Mouse (Mus musculus): ENCODE measurements around the gene Pip4k2a. TPM values are rescaled to one million over a fixed set of nuclear protein-coding genes. Genes with fewer than 3 reads are reported as not detected.

Pip4k2a gene
- polyA plus RNA-seq, 2 experiments, result 15.2 to 16.6 TPM

DNA sequence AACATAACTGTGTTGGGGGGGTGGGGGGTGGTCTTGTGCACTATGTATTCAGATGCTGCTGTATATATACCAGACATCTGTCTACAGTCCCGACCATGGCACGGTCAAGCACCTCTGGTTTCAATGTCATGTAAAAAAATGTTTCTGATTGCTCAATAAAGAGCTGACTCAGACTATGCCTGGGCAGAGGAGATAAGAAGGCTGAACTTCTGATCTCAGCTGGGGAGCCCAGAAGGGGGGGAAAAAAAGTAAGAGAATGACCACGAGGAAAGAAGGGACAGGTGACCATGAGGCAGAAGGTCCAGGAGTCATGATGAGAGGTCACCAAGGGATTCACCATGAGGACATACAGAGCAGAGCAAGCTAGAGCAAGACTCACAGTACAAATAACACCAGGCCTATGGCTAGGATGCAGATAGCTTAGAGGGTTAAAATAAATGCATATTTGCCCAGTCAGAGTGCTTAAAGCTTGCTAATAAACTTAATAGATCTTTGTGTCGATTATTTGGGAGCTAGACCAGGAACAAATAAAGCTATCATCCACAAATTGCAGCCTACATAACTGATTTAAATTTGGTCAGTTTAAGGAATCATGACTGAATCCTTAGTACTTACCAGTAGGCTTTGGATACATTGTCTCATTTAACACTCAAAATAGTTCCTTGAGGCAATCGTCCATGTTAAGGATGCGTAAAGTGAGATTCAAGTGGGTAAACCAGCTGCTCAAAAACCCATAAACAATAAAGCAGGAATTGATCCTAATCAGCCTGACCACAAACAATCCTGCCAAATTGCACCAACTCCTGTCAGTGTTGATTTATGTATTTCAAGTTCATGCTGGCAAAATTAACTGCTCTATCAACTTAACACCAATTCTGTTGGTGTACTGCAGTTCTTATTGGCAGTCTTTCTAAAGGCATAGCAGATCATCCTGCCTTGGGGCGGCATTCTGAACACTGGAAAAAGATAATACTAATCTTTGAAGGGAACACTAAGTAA is 5.1 kb downstream of the Pip4k2a start:
- Histone ChIP-seq H3K4me1 (replicated peaks; ENCODE audit: control insufficient read depth in 2 of 2, insufficient read depth in 2 of 2, low read length in 1 of 2) (peaks cover 34 to 36% of the 10 kb centered on the region in 2 experiments), H3K4me2 (ENCODE audit: low read depth) (peak overlapping the region; percentile 56), H3K9me3 (ENCODE audit: control insufficient read depth, low read length) (peaks cover 2% of the 10 kb centered on the region; the same call in 1 of the 2 replicates)

DNA sequence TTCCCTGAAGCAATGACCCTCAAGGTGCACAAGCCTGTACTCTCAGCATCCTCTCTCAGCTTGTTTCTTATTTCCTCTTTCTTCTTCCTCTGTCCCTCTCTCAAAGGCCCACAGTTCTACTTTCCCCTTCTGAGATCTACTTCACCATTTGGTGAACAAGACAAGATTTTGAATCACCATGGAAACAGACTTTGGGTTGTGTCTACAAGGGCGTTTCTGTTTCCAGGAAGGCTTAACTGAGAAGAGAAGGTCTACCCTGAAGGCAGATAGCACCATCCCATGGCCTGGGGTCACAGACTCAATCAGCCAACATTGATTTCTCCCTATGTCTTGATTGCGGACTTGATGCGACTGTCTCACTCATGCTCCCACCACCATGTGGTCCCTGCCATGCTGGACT is 9.0 kb downstream of the Pip4k2a start:
- Histone ChIP-seq H3K9me3 (ENCODE audit: control insufficient read depth, low read length) (peaks cover 2% of the 10 kb centered on the region; the same call in 1 of the 2 replicates), H3K4me3 (ENCODE audit: insufficient read depth in 1 of 2, low read depth in 2 of 2, low read length in 2 of 2) (no peak overlapping the region), H3K27me3 (ENCODE audit: control insufficient read depth, insufficient read depth, low read length) (no peaks in the 10 kb centered on the region), H3K4me2 (ENCODE audit: low read depth) (no peak overlapping the region), H3K27ac (no peak overlapping the region), H3K9ac (replicated peaks) (no peak overlapping the region), H3K4me1 (replicated peaks; ENCODE audit: control insufficient read depth in 2 of 2, insufficient read depth in 2 of 2, low read length in 1 of 2) (peaks cover 26% of the 10 kb centered on the region in 2 experiments), H3K36me3 (replicated peaks; ENCODE audit: control insufficient read depth, insufficient read depth, low read depth) (no peaks in the 10 kb centered on the region)
- DNase-seq (ENCODE audit: low read depth in 3 of 3, low spot score in 3 of 3), result no peak
- no peak for TF ChIP-seq CTCF (IDR thresholded peaks at IDR 0.05; ENCODE audit: low read depth)
- no peak for TF ChIP-seq EP300 (IDR thresholded peaks at IDR 0.05; ENCODE audit: low read depth)
- 60% methylated on average over 3 of the region's 3 CpGs for WGBS (ENCODE audit: insufficient replicate concordance)
- no peak for ATAC-seq (ENCODE audit: insufficient read depth)

More for the DNA sequence above, 5.1 kb downstream of the Pip4k2a start:
- TF ChIP-seq EP300 (IDR thresholded peaks at IDR 0.05; ENCODE audit: low read depth) (peak; percentile 92), CTCF (IDR thresholded peaks at IDR 0.05; ENCODE audit: low read depth) (no peak)
- Histone ChIP-seq H3K27ac (peak overlapping the region; percentile 78), H3K4me3 (ENCODE audit: insufficient read depth in 1 of 2, low read depth in 2 of 2, low read length in 2 of 2) (peak overlapping the region in 1 of 2 experiments; percentile 21; a peak in 3 of 4 replicates), H3K36me3 (replicated peaks; ENCODE audit: control insufficient read depth, insufficient read depth, low read depth) (no peaks in the 10 kb centered on the region), H3K9ac (replicated peaks) (peak overlapping the region; percentile 34; the same call in 1 of the 2 replicates), H3K27me3 (ENCODE audit: control insufficient read depth, insufficient read depth, low read length) (no peaks in the 10 kb centered on the region)
- 19% methylated on average over 7 of the region's 7 CpGs for WGBS (ENCODE audit: insufficient replicate concordance)
- ATAC-seq (ENCODE audit: insufficient read depth) (peak; percentile 82), DNase-seq (ENCODE audit: low read depth in 3 of 3, low spot score in 3 of 3) (peak; percentile 70 to 75 (median 72))

DNA sequence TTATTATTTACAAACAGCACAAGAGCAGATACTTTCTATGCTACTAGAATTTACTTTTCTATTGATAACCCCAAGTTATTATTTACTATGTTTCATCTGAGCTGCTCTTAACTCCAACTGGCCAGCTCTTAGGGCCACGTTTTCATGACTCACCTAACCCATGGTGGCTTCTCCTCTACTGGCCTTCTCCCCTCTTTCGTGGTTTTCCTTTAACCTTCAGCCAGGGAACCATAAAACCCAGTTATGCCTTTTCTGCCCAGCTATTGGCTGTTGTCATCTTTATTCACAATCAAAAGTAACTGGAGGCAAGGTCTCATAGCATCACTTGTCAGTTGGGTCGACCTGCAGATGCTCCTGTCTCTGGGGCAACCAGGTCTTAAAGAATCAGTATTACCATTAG is 12.4 kb downstream of the Pip4k2a start:
- H3K4me3 ChIP-seq (ENCODE audit: insufficient read depth in 1 of 2, low read depth in 2 of 2, low read length in 2 of 2), result no peak overlapping the region
- 42% methylated on average over 3 of the region's 3 CpGs for WGBS (ENCODE audit: insufficient replicate concordance)
- H3K36me3 ChIP-seq (replicated peaks; ENCODE audit: control insufficient read depth, insufficient read depth, low read depth), result no peaks in the 10 kb centered on the region
- H3K9me3 ChIP-seq (ENCODE audit: control insufficient read depth, low read length), result no peaks in the 10 kb centered on the region
- H3K27ac ChIP-seq, result no peak overlapping the region
- H3K9ac ChIP-seq (replicated peaks), result no peak overlapping the region
- DNase-seq (ENCODE audit: low read depth in 3 of 3, low spot score in 3 of 3), result no peak
- no peak for ATAC-seq (ENCODE audit: insufficient read depth)
- no peaks in the 10 kb centered on the region for H3K27me3 ChIP-seq (ENCODE audit: control insufficient read depth, insufficient read depth, low read length)
- TF ChIP-seq EP300 (IDR thresholded peaks at IDR 0.05; ENCODE audit: low read depth) (no peak), CTCF (IDR thresholded peaks at IDR 0.05; ENCODE audit: low read depth) (no peak)
- peaks cover 2 to 11% of the 10 kb centered on the region in 2 experiments for H3K4me1 ChIP-seq (replicated peaks; ENCODE audit: control insufficient read depth in 2 of 2, insufficient read depth in 2 of 2, low read length in 1 of 2)
- no peak overlapping the region for H3K4me2 ChIP-seq (ENCODE audit: low read depth)

DNA sequence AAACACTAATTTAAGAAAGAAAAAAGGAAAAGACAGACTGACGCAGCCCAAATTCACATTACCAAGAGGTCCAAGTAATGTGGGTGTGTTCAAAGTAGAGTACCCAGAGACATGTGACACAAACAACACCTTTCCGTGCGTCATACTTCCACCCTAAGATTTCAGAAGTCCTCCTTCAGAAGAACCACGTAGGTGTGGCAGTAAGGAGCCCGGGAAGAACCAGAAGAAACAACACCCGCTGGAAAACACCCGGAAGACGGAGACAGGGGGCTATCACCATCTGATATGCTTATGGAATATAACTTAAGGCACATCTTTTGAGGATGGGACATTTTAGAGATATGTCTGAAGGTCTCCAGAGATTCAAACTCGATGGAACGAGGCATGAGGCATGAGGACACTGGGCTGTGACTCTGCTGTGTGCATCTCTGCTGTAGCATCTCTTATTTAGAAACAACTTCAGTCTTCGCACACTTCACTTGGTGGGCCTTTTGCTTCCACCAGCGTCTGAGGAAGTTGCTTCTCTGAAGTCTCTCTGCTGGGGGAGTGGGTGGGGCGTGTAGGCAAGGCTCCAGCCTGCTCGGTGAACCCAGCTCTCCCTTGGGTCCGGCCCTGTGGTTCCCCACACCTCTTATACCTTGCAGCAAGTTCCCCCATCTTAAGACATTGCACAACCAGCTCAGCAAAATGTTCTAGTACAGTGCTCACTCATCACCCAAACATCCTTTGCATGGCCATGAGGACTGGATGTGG is 13.7 kb downstream of the Pip4k2a start:
- Histone ChIP-seq H3K4me1 (replicated peaks; ENCODE audit: control insufficient read depth in 2 of 2, insufficient read depth in 2 of 2, low read length in 1 of 2) (peaks cover 2 to 11% of the 10 kb centered on the region in 2 experiments), H3K4me2 (ENCODE audit: low read depth) (no peak overlapping the region), H3K9me3 (ENCODE audit: control insufficient read depth, low read length) (no peaks in the 10 kb centered on the region), H3K27me3 (ENCODE audit: control insufficient read depth, insufficient read depth, low read length) (no peaks in the 10 kb centered on the region), H3K9ac (replicated peaks) (no peak overlapping the region), H3K27ac (no peak overlapping the region), H3K4me3 (ENCODE audit: insufficient read depth in 1 of 2, low read depth in 2 of 2, low read length in 2 of 2) (no peak overlapping the region), H3K36me3 (replicated peaks; ENCODE audit: control insufficient read depth, insufficient read depth, low read depth) (no peaks in the 10 kb centered on the region)
- TF ChIP-seq CTCF (IDR thresholded peaks at IDR 0.05; ENCODE audit: low read depth) (no peak), EP300 (IDR thresholded peaks at IDR 0.05; ENCODE audit: low read depth) (no peak)
- WGBS (ENCODE audit: insufficient replicate concordance), result 77% methylated on average over 15 of the region's 15 CpGs
- DNase-seq (ENCODE audit: low read depth in 3 of 3, low spot score in 3 of 3) (no peak), ATAC-seq (ENCODE audit: insufficient read depth) (no peak)

DNA sequence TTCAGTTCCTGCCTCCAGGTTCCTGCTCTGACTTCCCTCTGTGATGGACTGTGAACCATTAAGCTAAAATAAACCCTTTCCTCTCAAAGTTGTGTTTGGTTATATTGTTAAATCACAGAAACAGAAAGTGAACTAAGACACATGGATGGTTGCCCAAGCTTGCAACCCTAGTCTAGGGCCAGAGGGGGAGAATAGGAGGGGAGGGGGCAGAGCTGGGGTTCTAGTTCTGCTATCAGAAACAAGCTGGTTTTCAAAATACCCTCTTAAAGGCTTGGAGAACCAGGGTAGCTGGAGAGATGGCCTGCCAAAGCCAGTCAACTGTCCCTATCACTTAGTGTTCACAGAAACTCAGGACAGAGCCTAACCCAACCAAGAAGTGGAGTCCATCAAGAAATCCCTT is 14.4 kb downstream of the Pip4k2a start:
- ATAC-seq (ENCODE audit: insufficient read depth), result no peak

More for the DNA sequence above, 14.4 kb downstream of the Pip4k2a start:
- Histone ChIP-seq H3K36me3 (replicated peaks; ENCODE audit: control insufficient read depth, insufficient read depth, low read depth) (no peaks in the 10 kb centered on the region), H3K9ac (replicated peaks) (no peak overlapping the region), H3K9me3 (ENCODE audit: control insufficient read depth, low read length) (no peaks in the 10 kb centered on the region), H3K27me3 (ENCODE audit: control insufficient read depth, insufficient read depth, low read length) (no peaks in the 10 kb centered on the region), H3K4me1 (replicated peaks; ENCODE audit: control insufficient read depth in 2 of 2, insufficient read depth in 2 of 2, low read length in 1 of 2) (peaks cover 0 to 8% of the 10 kb centered on the region in 2 experiments), H3K27ac (no peak overlapping the region), H3K4me3 (ENCODE audit: insufficient read depth in 1 of 2, low read depth in 2 of 2, low read length in 2 of 2) (no peak overlapping the region), H3K4me2 (ENCODE audit: low read depth) (no peak overlapping the region)
- no peak for DNase-seq (ENCODE audit: low read depth in 3 of 3, low spot score in 3 of 3)
- TF ChIP-seq CTCF (IDR thresholded peaks at IDR 0.05; ENCODE audit: low read depth), result no peak
- no peak for TF ChIP-seq EP300 (IDR thresholded peaks at IDR 0.05; ENCODE audit: low read depth)

Data from liver, embryonic 14.5 days (tissue).